ENCODE assay signal across 18 mouse cellular contexts in genomic region chr2:140896396-140897082, GRCm38 (mm10).
DNase-seq lines count a peak whose midpoint lies in the region; ATAC-seq and TF ChIP-seq lines count a peak whose summit lies in the region.
"Had no signal": no experiment of that assay in that cellular context is flagged by ENCODE, and none has a peak within 500 bp of the region (broad histone marks: within the 10 kb centered on the region; RNA-seq: fewer than 3 reads in every experiment).

No protein-coding gene starts in this region.

- no peak overlapping the region for H3K4me3 ChIP-seq in kidney, embryonic 15.5 days (replicated peaks)
- H3K4me3 ChIP-seq in kidney, postnatal 0 days (replicated peaks; ENCODE audit: low read depth, low read length) = no peak overlapping the region
- no peak overlapping the region for H3K4me3 ChIP-seq in small intestine, adult 2 months (ENCODE audit: low read depth, low read length)
- H3K4me3 ChIP-seq in heart, adult 2 months = no peak overlapping the region
- no peak overlapping the region for H3K4me3 ChIP-seq in heart, embryonic 11.5 days (ENCODE audit: low read depth, low read length)
- H3K4me3 ChIP-seq: embryonic facial prominence, embryonic 13.5 days; forebrain, embryonic 12.5 days; heart, embryonic 12.5 days; hindbrain, embryonic 10.5 days had no signal

- no peak for TF ChIP-seq EP300 in heart, adult 2 months (IDR thresholded peaks at IDR 0.05; ENCODE audit: insufficient read depth, low read depth, low read length)

- no peak overlapping the region for H3K4me2 ChIP-seq in kidney, embryonic 15.5 days
- H3K4me2 ChIP-seq in kidney, postnatal 0 days (ENCODE audit: low read length) = no peak overlapping the region
- H3K4me2 ChIP-seq in heart, embryonic 11.5 days = no peak overlapping the region
- H3K4me2 ChIP-seq: embryonic facial prominence, embryonic 13.5 days; forebrain, embryonic 12.5 days; heart, embryonic 12.5 days had no signal

- intact Hi-C loops in heart, adult 2 months (cut with DNase I) = no loop called here

- DNase-seq in kidney, adult 18-20 months = peak; percentile 2
- no peak for DNase-seq in kidney, postnatal 0 days (ENCODE audit: low spot score)
- DNase-seq in kidney, postnatal 36 days = no peak
- DNase-seq in heart, adult 2 months = no peak
- DNase-seq: adrenal gland, postnatal 10 days; cerebellum, adult 11-12 months; cerebellum, adult 9-10 months; cerebellum, postnatal 36 days; gastrocnemius, postnatal 10 days; heart, adult 18-20 months had no signal

- ATAC-seq in kidney, embryonic 15.5 days (replicated peaks; ENCODE audit: low FRiP score) = no peak
- ATAC-seq in kidney, postnatal 0 days (replicated peaks; ENCODE audit: low FRiP score, low read depth) = 0 out of 2 replicates have a peak, but pooled peaks have one; percentile 49
- no peak for ATAC-seq in heart, embryonic 11.5 days (replicated peaks; ENCODE audit: insufficient number of reproducible peaks, low FRiP score, low TSS enrichment)
- ATAC-seq: forebrain, embryonic 16.5 days had no signal

- H3K36me3 ChIP-seq in kidney, embryonic 15.5 days = no peaks in the 10 kb centered on the region
- no peaks in the 10 kb centered on the region for H3K36me3 ChIP-seq in kidney, postnatal 0 days (ENCODE audit: insufficient read depth, low read length)
- no peaks in the 10 kb centered on the region for H3K36me3 ChIP-seq in small intestine, adult 2 months (ENCODE audit: control insufficient read depth, insufficient read depth, low read length)
- no peaks in the 10 kb centered on the region for H3K36me3 ChIP-seq in heart, adult 2 months (ENCODE audit: control insufficient read depth, insufficient read depth, low read length)
- no peaks in the 10 kb centered on the region for H3K36me3 ChIP-seq in heart, embryonic 11.5 days (ENCODE audit: control insufficient read depth, insufficient read depth, low read length)
- H3K36me3 ChIP-seq: embryonic facial prominence, embryonic 13.5 days; forebrain, embryonic 12.5 days; heart, embryonic 12.5 days; hindbrain, embryonic 10.5 days had no signal

- no peaks in the 10 kb centered on the region for H3K27me3 ChIP-seq in kidney, embryonic 15.5 days
- no peaks in the 10 kb centered on the region for H3K27me3 ChIP-seq in kidney, postnatal 0 days (ENCODE audit: insufficient read depth, low read length)
- no peaks in the 10 kb centered on the region for H3K27me3 ChIP-seq in small intestine, adult 2 months (ENCODE audit: control insufficient read depth, insufficient read depth, low read length)
- no peaks in the 10 kb centered on the region for H3K27me3 ChIP-seq in heart, adult 2 months (ENCODE audit: control insufficient read depth, insufficient read depth, low read length)
- no peaks in the 10 kb centered on the region for H3K27me3 ChIP-seq in heart, embryonic 11.5 days (ENCODE audit: control insufficient read depth, insufficient read depth, low read length)
- H3K27me3 ChIP-seq: embryonic facial prominence, embryonic 13.5 days; forebrain, embryonic 12.5 days; heart, embryonic 12.5 days had no signal

- no peak overlapping the region for H3K9ac ChIP-seq in kidney, embryonic 15.5 days
- H3K9ac ChIP-seq in kidney, postnatal 0 days (ENCODE audit: low read depth, low read length) = no peak overlapping the region
- no peak overlapping the region for H3K9ac ChIP-seq in heart, adult 2 months (ENCODE audit: low read depth, low read length)
- no peak overlapping the region for H3K9ac ChIP-seq in heart, embryonic 11.5 days (ENCODE audit: low read depth, low read length)
- H3K9ac ChIP-seq: embryonic facial prominence, embryonic 13.5 days; forebrain, embryonic 12.5 days; heart, embryonic 12.5 days had no signal

- no peaks in the 10 kb centered on the region for H3K9me3 ChIP-seq in kidney, embryonic 15.5 days (replicated peaks)
- no peaks in the 10 kb centered on the region for H3K9me3 ChIP-seq in kidney, postnatal 0 days (replicated peaks; ENCODE audit: low read length)
- H3K9me3 ChIP-seq in heart, embryonic 11.5 days (replicated peaks; ENCODE audit: control insufficient read depth, low read length) = no peaks in the 10 kb centered on the region
- H3K9me3 ChIP-seq: embryonic facial prominence, embryonic 13.5 days; forebrain, embryonic 12.5 days; heart, embryonic 12.5 days; hindbrain, embryonic 10.5 days had no signal

- no peak overlapping the region for H3K27ac ChIP-seq in kidney, embryonic 15.5 days
- H3K27ac ChIP-seq in kidney, postnatal 0 days = no peak overlapping the region
- peak overlapping the region; percentile 52 for H3K27ac ChIP-seq in small intestine, adult 2 months (ENCODE audit: insufficient read depth, low read depth, low read length)
- no peak overlapping the region for H3K27ac ChIP-seq in heart, adult 2 months
- H3K27ac ChIP-seq in heart, embryonic 11.5 days (ENCODE audit: low read depth, low read length) = no peak overlapping the region
- H3K27ac ChIP-seq: embryonic facial prominence, embryonic 13.5 days; forebrain, embryonic 12.5 days; hindbrain, embryonic 10.5 days had no signal

- no peaks in the 10 kb centered on the region for H3K4me1 ChIP-seq in kidney, embryonic 15.5 days
- no peaks in the 10 kb centered on the region for H3K4me1 ChIP-seq in kidney, postnatal 0 days (replicated peaks; ENCODE audit: insufficient read depth, low read length)
- H3K4me1 ChIP-seq in small intestine, adult 2 months (ENCODE audit: control insufficient read depth, insufficient read depth, insufficient read length, low read length) = peaks cover 5% of the 10 kb centered on the region; the same call in 1 of the 2 replicates
- no peaks in the 10 kb centered on the region for H3K4me1 ChIP-seq in heart, adult 2 months (ENCODE audit: control insufficient read depth, insufficient read depth, low read length)
- no peaks in the 10 kb centered on the region for H3K4me1 ChIP-seq in heart, embryonic 11.5 days (ENCODE audit: control insufficient read depth, insufficient read depth, low read length)
- H3K4me1 ChIP-seq: embryonic facial prominence, embryonic 13.5 days; forebrain, embryonic 12.5 days; hindbrain, embryonic 10.5 days had no signal

- no peak for TF ChIP-seq POLR2A in small intestine, adult 2 months (IDR thresholded peaks at IDR 0.05; ENCODE audit: low read depth, low read length)
- no peak for TF ChIP-seq POLR2A in heart, adult 2 months (IDR thresholded peaks at IDR 0.05; ENCODE audit: insufficient read depth, low read depth, low read length)

- 79% methylated on average over 3 of the region's 3 CpGs for WGBS in kidney, embryonic 15.5 days
- 73% methylated on average over 3 of the region's 3 CpGs for WGBS in kidney, postnatal 0 days
- 25% methylated on average over 3 of the region's 3 CpGs for WGBS in small intestine, adult 2 months
- 65% methylated on average over 3 of the region's 3 CpGs for WGBS in heart, adult 2 months
- 68% methylated on average over 3 of the region's 3 CpGs for WGBS in heart, embryonic 11.5 days (ENCODE audit: insufficient replicate concordance)

- TF ChIP-seq CTCF in kidney, postnatal 0 days (IDR thresholded peaks at IDR 0.05; ENCODE audit: low read depth) = no peak
- no peak for TF ChIP-seq CTCF in small intestine, adult 2 months (IDR thresholded peaks at IDR 0.05; ENCODE audit: extremely low read depth, insufficient read length, insufficient replicate concordance, low read depth, low read length)
- TF ChIP-seq CTCF in heart, adult 2 months (IDR thresholded peaks at IDR 0.05) = no peak

- H3K79me2 ChIP-seq in heart, adult 2 months (replicated peaks; ENCODE audit: control insufficient read depth, insufficient read depth, low read length) = no peaks in the 10 kb centered on the region
